Mouse (Mus musculus) MEL (cell line): ENCODE data around the gene Mybpc2.

ENCODE experiments used
- CTCF ChIP-seq, 3 experiments: IDR thresholded peaks in 2 of 3; conservative IDR thresholded peaks in 1 of 3; 2 replicates each; pipeline ENCODE4 v1.5.1; 2011 to 2012; ENCODE audit warnings: low read length in 3 of 3, low read depth in 2 of 3, mild to moderate bottlenecking in 2 of 3, improper control_type of control experiment in 1 of 3, inconsistent platforms in 1 of 3, mixed read lengths in 1 of 3, moderate library complexity in 1 of 3; ENCODE audit not compliant: control insufficient read depth in 1 of 3, insufficient read depth in 1 of 3, poor library complexity in 1 of 3, severe bottlenecking in 1 of 3
- E2F4 ChIP-seq: IDR thresholded peaks from 2 replicates; pipeline ENCODE4 v1.6.1; 2011; ENCODE audit warnings: low read depth, low read length, improper control_type of control experiment, borderline replicate concordance
- GATA1 ChIP-seq: IDR thresholded peaks from 2 replicates; pipeline ENCODE4 v1.6.1; 2011; ENCODE audit warnings: low read depth, low read length, improper control_type of control experiment
- MAFK ChIP-seq: IDR thresholded peaks from 2 replicates; pipeline ENCODE4 v1.6.1; 2011; ENCODE audit warnings: low read depth, mild to moderate bottlenecking, low read length, improper control_type of control experiment, borderline replicate concordance
- POLR2A ChIP-seq, 2 experiments: IDR thresholded peaks; 2 replicates each; pipeline ENCODE4 v1.6.1; 2011 to 2012; ENCODE audit warnings: low read length in 2 of 2, mild to moderate bottlenecking in 2 of 2, control low read depth in 1 of 2, improper control_type of control experiment in 1 of 2, low read depth in 1 of 2, moderate library complexity in 1 of 2; ENCODE audit not compliant: control insufficient read depth in 1 of 2, insufficient read depth in 1 of 2, poor library complexity in 1 of 2
- RCOR1 ChIP-seq: IDR thresholded peaks from 2 replicates; pipeline ENCODE4 v1.6.1; 2012; ENCODE audit warnings: low read depth, mild to moderate bottlenecking, inconsistent platforms, low read length, improper control_type of control experiment
- TAL1 ChIP-seq: IDR thresholded peaks from 2 replicates; pipeline ENCODE4 v1.6.1; 2012; ENCODE audit warnings: mild to moderate bottlenecking, inconsistent platforms, low read length, moderate library complexity, mixed read lengths
- TBP ChIP-seq: IDR thresholded peaks from 2 replicates; pipeline ENCODE4 v1.8.0; 2011; ENCODE audit warnings: low read depth, low read length, improper control_type of control experiment

- no peak for TF ChIP-seq RCOR1
- no peak for TF ChIP-seq TAL1
- no peak for TF ChIP-seq GATA1
- no peak for TF ChIP-seq E2F4
- TF ChIP-seq CTCF (IDR thresholded peaks at IDR 0.05 in 2 of 3, conservative IDR thresholded peaks at IDR 0.05 in 1 of 3; ENCODE audit: control insufficient read depth in 1 of 3, insufficient read depth in 1 of 3, low read depth in 2 of 3, low read length in 3 of 3, poor library complexity in 1 of 3, severe bottlenecking in 1 of 3), result no peak
- no peak for TF ChIP-seq POLR2A (IDR thresholded peaks at IDR 0.05; ENCODE audit: control insufficient read depth in 1 of 2, insufficient read depth in 1 of 2, low read depth in 1 of 2, low read length in 2 of 2, poor library complexity in 1 of 2)
- no peak for TF ChIP-seq MAFK
- no peak for TF ChIP-seq TBP
Measured at GRCm38 (mm10) chr7:44461503-44462217, 62.8 kb downstream of the Mybpc2 start.
